Mouse (Mus musculus): ENCODE measurements around the gene Pcnx2. TPM values are rescaled to one million over a fixed set of nuclear protein-coding genes. Genes with fewer than 3 reads are reported as not detected.

The Pcnx2 gene
- polyA plus RNA-seq, 1 experiment, result 0.01 TPM

DNA sequence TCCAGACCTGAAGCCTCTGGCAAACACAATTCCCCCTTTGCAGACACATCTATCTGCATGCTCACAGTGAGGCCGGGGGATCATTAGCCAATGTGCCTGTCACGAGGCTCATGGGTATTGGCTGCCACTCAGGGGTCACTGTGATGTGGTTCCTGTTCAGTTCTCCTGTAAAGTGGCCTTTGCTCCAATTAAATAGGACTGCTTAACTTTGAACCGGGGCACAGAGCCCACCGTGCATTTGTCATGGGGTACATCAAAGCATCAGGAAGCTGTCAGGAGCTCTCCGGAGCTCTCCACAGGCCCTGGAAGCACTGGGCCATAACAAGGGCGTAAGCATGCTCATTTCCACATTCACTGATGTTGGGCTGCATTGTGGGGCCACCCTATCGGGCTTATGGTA, 181.5 kb downstream of the Pcnx2 start:
- Histone ChIP-seq H3ac (ENCODE audit: control insufficient read depth, insufficient read length) (no peak overlapping the region), H3K27me3 (ENCODE audit: control insufficient read depth, insufficient read depth, insufficient read length) (no peaks in the 10 kb centered on the region), H3K4me2 (ENCODE audit: low read depth) (no peak overlapping the region), H3K36me3 (ENCODE audit: control insufficient read depth, insufficient read depth) (no peaks in the 10 kb centered on the region), H3K79me2 (ENCODE audit: control insufficient read depth, insufficient read depth) (no peaks in the 10 kb centered on the region), H3K4me3 (no peak overlapping the region)
- TF ChIP-seq TCF12 (IDR thresholded peaks at IDR 0.05; ENCODE audit: insufficient read depth, poor library complexity, severe bottlenecking), result no peak
- TF ChIP-seq REST (IDR thresholded peaks at IDR 0.05; ENCODE audit: insufficient read depth, insufficient read length), result no peak
- no peak for TF ChIP-seq CEBPB (IDR thresholded peaks at IDR 0.05; ENCODE audit: insufficient read depth, poor library complexity, severe bottlenecking)

DNA sequence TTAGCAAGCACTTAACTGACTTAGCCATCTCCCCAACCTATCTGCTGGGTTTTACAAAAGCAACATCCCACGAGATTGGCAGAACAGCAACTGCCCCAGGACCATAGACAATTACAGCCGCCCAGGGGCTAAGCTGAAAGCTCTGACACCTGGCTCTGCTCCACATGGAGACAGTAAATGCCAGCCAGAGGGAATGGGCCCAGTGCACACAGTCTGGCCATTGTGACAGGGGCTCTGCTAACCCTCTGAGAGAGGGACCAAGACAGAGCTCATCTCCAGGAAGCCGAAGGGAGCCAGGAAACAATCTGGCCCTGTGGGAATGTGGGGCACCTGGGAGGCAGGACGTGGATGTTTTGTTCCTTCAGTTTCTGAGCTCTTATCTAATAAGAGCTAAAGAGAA, 181.9 kb downstream of the Pcnx2 start:
- Histone ChIP-seq H3K4me3 (no peak overlapping the region), H3ac (ENCODE audit: control insufficient read depth, insufficient read length) (no peak overlapping the region), H3K36me3 (ENCODE audit: control insufficient read depth, insufficient read depth) (no peaks in the 10 kb centered on the region), H3K4me2 (ENCODE audit: low read depth) (no peak overlapping the region), H3K27me3 (ENCODE audit: control insufficient read depth, insufficient read depth, insufficient read length) (no peaks in the 10 kb centered on the region), H3K79me2 (ENCODE audit: control insufficient read depth, insufficient read depth) (no peaks in the 10 kb centered on the region)
- TF ChIP-seq REST (IDR thresholded peaks at IDR 0.05; ENCODE audit: insufficient read depth, insufficient read length) (no peak), MAX (IDR thresholded peaks at IDR 0.05; ENCODE audit: low read depth) (no peak), MYOG (IDR thresholded peaks at IDR 0.05; ENCODE audit: control insufficient read depth in 1 of 3, insufficient read depth in 1 of 3, insufficient read length in 2 of 3, low read depth in 2 of 3) (no peak), TCF3 (IDR thresholded peaks at IDR 0.05; ENCODE audit: insufficient read length, low read depth) (no peak)

- Histone ChIP-seq H3ac (ENCODE audit: control insufficient read depth, insufficient read length) (no peak overlapping the region), H3K27me3 (ENCODE audit: control insufficient read depth, insufficient read depth, insufficient read length) (no peaks in the 10 kb centered on the region), H3K36me3 (ENCODE audit: control insufficient read depth, insufficient read depth) (no peaks in the 10 kb centered on the region), H3K4me2 (ENCODE audit: low read depth) (no peak overlapping the region), H3K4me3 (no peak overlapping the region), H3K79me2 (ENCODE audit: control insufficient read depth, insufficient read depth) (no peaks in the 10 kb centered on the region)
- TF ChIP-seq MYOD1 (IDR thresholded peaks at IDR 0.05; ENCODE audit: control insufficient read depth in 1 of 3, insufficient read length in 2 of 3, low read depth in 2 of 3) (no peak), MAX (IDR thresholded peaks at IDR 0.05; ENCODE audit: low read depth) (no peak), POLR2AphosphoS2 (IDR thresholded peaks at IDR 0.05; ENCODE audit: insufficient read length, low read depth) (no peak), E2F4 (IDR thresholded peaks at IDR 0.05; ENCODE audit: insufficient read depth) (no peak), TCF12 (IDR thresholded peaks at IDR 0.05; ENCODE audit: insufficient read depth, poor library complexity, severe bottlenecking) (no peak), POLR2A (IDR thresholded peaks at IDR 0.05; ENCODE audit: insufficient read length, low read depth) (no peak), USF1 (IDR thresholded peaks at IDR 0.05; ENCODE audit: low read depth) (no peak), REST (IDR thresholded peaks at IDR 0.05; ENCODE audit: insufficient read depth, insufficient read length) (no peak), MYOG (IDR thresholded peaks at IDR 0.05; ENCODE audit: control insufficient read depth in 1 of 3, insufficient read depth in 1 of 3, insufficient read length in 2 of 3, low read depth in 2 of 3) (no peak), TCF3 (IDR thresholded peaks at IDR 0.05; ENCODE audit: insufficient read length, low read depth) (no peak), CEBPB (IDR thresholded peaks at IDR 0.05; ENCODE audit: insufficient read depth, poor library complexity, severe bottlenecking) (no peak), SRF (IDR thresholded peaks at IDR 0.05; ENCODE audit: control insufficient read depth, insufficient read length, low read depth) (no peak)
These were observed 186.6 kb downstream of the Pcnx2 start for GRCm38 (mm10) chr8:125711514-125711913.

- Histone ChIP-seq H3K27me3 (ENCODE audit: control insufficient read depth, insufficient read depth, insufficient read length) (no peaks in the 10 kb centered on the region), H3ac (ENCODE audit: control insufficient read depth, insufficient read length) (no peak overlapping the region), H3K4me3 (no peak overlapping the region), H3K4me2 (ENCODE audit: low read depth) (no peak overlapping the region), H3K36me3 (ENCODE audit: control insufficient read depth, insufficient read depth) (no peaks in the 10 kb centered on the region), H3K79me2 (ENCODE audit: control insufficient read depth, insufficient read depth) (no peaks in the 10 kb centered on the region)
- no peak for TF ChIP-seq E2F4 (IDR thresholded peaks at IDR 0.05; ENCODE audit: insufficient read depth)
- no peak for TF ChIP-seq REST (IDR thresholded peaks at IDR 0.05; ENCODE audit: insufficient read depth, insufficient read length)
- TF ChIP-seq TCF12 (IDR thresholded peaks at IDR 0.05; ENCODE audit: insufficient read depth, poor library complexity, severe bottlenecking), result no peak
- TF ChIP-seq MYOD1 (IDR thresholded peaks at IDR 0.05; ENCODE audit: control insufficient read depth in 1 of 3, insufficient read length in 2 of 3, low read depth in 2 of 3), result no peak
- TF ChIP-seq SRF (IDR thresholded peaks at IDR 0.05; ENCODE audit: control insufficient read depth, insufficient read length, low read depth), result no peak
- no peak for TF ChIP-seq MAX (IDR thresholded peaks at IDR 0.05; ENCODE audit: low read depth)
- TF ChIP-seq POLR2AphosphoS2 (IDR thresholded peaks at IDR 0.05; ENCODE audit: insufficient read length, low read depth), result no peak
- no peak for TF ChIP-seq POLR2A (IDR thresholded peaks at IDR 0.05; ENCODE audit: insufficient read length, low read depth)
- no peak for TF ChIP-seq CEBPB (IDR thresholded peaks at IDR 0.05; ENCODE audit: insufficient read depth, poor library complexity, severe bottlenecking)
- no peak for TF ChIP-seq TCF3 (IDR thresholded peaks at IDR 0.05; ENCODE audit: insufficient read length, low read depth)
- no peak for TF ChIP-seq MYOG (IDR thresholded peaks at IDR 0.05; ENCODE audit: control insufficient read depth in 1 of 3, insufficient read depth in 1 of 3, insufficient read length in 2 of 3, low read depth in 2 of 3)
- TF ChIP-seq USF1 (IDR thresholded peaks at IDR 0.05; ENCODE audit: low read depth), result no peak
These were observed 188.9 kb downstream of the Pcnx2 start for GRCm38 (mm10) chr8:125709171-125709570.

DNA sequence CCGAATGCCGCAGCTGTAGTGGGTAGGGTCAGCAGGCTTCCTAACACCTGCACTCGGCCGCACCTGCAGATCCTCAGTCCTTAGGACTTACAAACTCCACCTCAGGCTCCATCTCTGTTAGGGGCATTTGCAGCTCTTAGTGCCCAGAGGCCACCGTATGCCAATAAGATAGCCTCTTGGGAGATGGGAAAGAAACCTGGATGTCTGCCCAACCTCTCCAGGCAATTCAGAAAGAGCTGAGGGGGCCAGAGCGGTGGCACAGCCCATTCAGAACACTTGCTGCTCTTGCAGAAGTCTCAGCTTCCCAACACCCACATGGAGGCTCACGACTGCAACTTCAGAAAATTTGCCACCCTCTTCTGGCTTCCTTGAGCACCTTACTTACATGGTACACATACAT, 192.3 kb downstream of the Pcnx2 start:
- H3K27me3 ChIP-seq (ENCODE audit: control insufficient read depth, insufficient read depth, insufficient read length), result peaks cover 12% of the 10 kb centered on the region
- no peak overlapping the region for H3ac ChIP-seq (ENCODE audit: control insufficient read depth, insufficient read length)
- TF ChIP-seq MYOG (IDR thresholded peaks at IDR 0.05; ENCODE audit: control insufficient read depth in 1 of 3, insufficient read depth in 1 of 3, insufficient read length in 2 of 3, low read depth in 2 of 3), result no peak
- TF ChIP-seq POLR2A (IDR thresholded peaks at IDR 0.05; ENCODE audit: insufficient read length, low read depth), result no peak
- TF ChIP-seq USF1 (IDR thresholded peaks at IDR 0.05; ENCODE audit: low read depth), result no peak
- no peak for TF ChIP-seq POLR2AphosphoS2 (IDR thresholded peaks at IDR 0.05; ENCODE audit: insufficient read length, low read depth)
- TF ChIP-seq SRF (IDR thresholded peaks at IDR 0.05; ENCODE audit: control insufficient read depth, insufficient read length, low read depth), result no peak
- no peak for TF ChIP-seq MYOD1 (IDR thresholded peaks at IDR 0.05; ENCODE audit: control insufficient read depth in 1 of 3, insufficient read length in 2 of 3, low read depth in 2 of 3)
- TF ChIP-seq CEBPB (IDR thresholded peaks at IDR 0.05; ENCODE audit: insufficient read depth, poor library complexity, severe bottlenecking), result no peak
- no peak for TF ChIP-seq TCF12 (IDR thresholded peaks at IDR 0.05; ENCODE audit: insufficient read depth, poor library complexity, severe bottlenecking)
- no peak for TF ChIP-seq TCF3 (IDR thresholded peaks at IDR 0.05; ENCODE audit: insufficient read length, low read depth)
- no peak for TF ChIP-seq MAX (IDR thresholded peaks at IDR 0.05; ENCODE audit: low read depth)
- TF ChIP-seq REST (IDR thresholded peaks at IDR 0.05; ENCODE audit: insufficient read depth, insufficient read length), result no peak
- no peak for TF ChIP-seq E2F4 (IDR thresholded peaks at IDR 0.05; ENCODE audit: insufficient read depth)
- no peaks in the 10 kb centered on the region for H3K36me3 ChIP-seq (ENCODE audit: control insufficient read depth, insufficient read depth)
- H3K4me3 ChIP-seq, result no peak overlapping the region
- no peaks in the 10 kb centered on the region for H3K79me2 ChIP-seq (ENCODE audit: control insufficient read depth, insufficient read depth)
- H3K4me2 ChIP-seq (ENCODE audit: low read depth), result no peak overlapping the region

All from myocyte (in vitro differentiated cells).